Mouse (Mus musculus) olfactory bulb, adult 2 months (tissue): Measurements from ENCODE around the gene Cubn.

Experiments used
- CTCF ChIP-seq: fragments of 200-500 bp; IDR thresholded peaks from 2 replicates; pipeline ENCODE4 v1.5.1; 2012; ENCODE audit warnings: low read depth, mild to moderate bottlenecking, low read length, moderate library complexity; ENCODE audit not compliant: insufficient read depth
- POLR2A ChIP-seq: fragments of 200-500 bp; IDR thresholded peaks from 2 replicates; pipeline ENCODE4 v1.6.1; 2012; ENCODE audit warnings: mild to moderate bottlenecking, low read depth, low read length, moderate library complexity; ENCODE audit not compliant: insufficient read depth

- TF ChIP-seq POLR2A (peak; percentile 39; the same call in 1 of the 2 replicates), CTCF (no peak)
Measured at GRCm38 (mm10) chr2:13271165-13271957, 220.3 kb downstream of the Cubn start, which contains the start of gene Rsu1.
